Mouse (Mus musculus) spleen, adult 2 months (tissue): ENCODE results near the gene Fbxo11. TPM values are rescaled to one million over a fixed set of nuclear protein-coding genes. Genes with fewer than 3 reads are reported as not detected.
"Not testable (repeated sequence)": the region's sequence is repeated elsewhere in the genome, so short reads cannot be mapped to it uniquely, and the experiment has no call there.

Experiments
- DNase-seq, 2 experiments: peaks; one replicate each; pipeline versions ENCODE4 v3.0.0 to v3.0.0-alpha.2; 2012 to 2021; ENCODE audit warnings: low spot score in 2 of 2, low read depth in 1 of 2
- H3K27ac ChIP-seq: fragments of 200-500 bp; 2 replicates; pipeline ENCODE4 v1.5.1; 2012; ENCODE audit warnings: low read length, inconsistent platforms; ENCODE audit not compliant: insufficient read depth
- H3K27me3 ChIP-seq: fragments of 200-500 bp; 2 replicates; pipeline ENCODE4 v1.6.1; 2012; ENCODE audit warnings: mild to moderate bottlenecking, moderate library complexity, low read length, inconsistent platforms; ENCODE audit not compliant: control insufficient read depth, insufficient read depth
- H3K36me3 ChIP-seq: fragments of 200-500 bp; 2 replicates; pipeline ENCODE4 v1.6.1; 2012; ENCODE audit warnings: mild to moderate bottlenecking, low read length, inconsistent platforms; ENCODE audit not compliant: control insufficient read depth, insufficient read depth
- H3K4me1 ChIP-seq: fragments of 200-500 bp; 2 replicates; pipeline ENCODE4 v1.6.1; 2011; ENCODE audit warnings: inconsistent platforms; ENCODE audit not compliant: control insufficient read depth, insufficient read depth, insufficient read length
- H3K4me3 ChIP-seq: fragments of 200-500 bp; 2 replicates; pipeline ENCODE4 v1.5.1; 2011; ENCODE audit warnings: mild to moderate bottlenecking, inconsistent platforms; ENCODE audit not compliant: insufficient read depth, insufficient read length; ENCODE audit errors: extremely low read depth
- CTCF ChIP-seq: fragments of 200-500 bp; IDR thresholded peaks from 2 replicates; pipeline ENCODE4 v1.5.1; 2011; ENCODE audit warnings: mild to moderate bottlenecking, inconsistent platforms; ENCODE audit not compliant: insufficient read depth, insufficient read length, insufficient replicate concordance; ENCODE audit errors: extremely low read depth
- POLR2A ChIP-seq: fragments of 200-500 bp; IDR thresholded peaks from 2 replicates; pipeline ENCODE4 v1.6.1; 2011; ENCODE audit warnings: low read depth, low read length, inconsistent platforms
- WGBS: fragments of 180-500 bp; shearing (Covaris S2); methylation state at CpG from one replicate; pipeline ENCODE4 v1.1.7; 2018; 5-methylcytosine and 5-hydroxymethylcytosine counted together
- polyA plus RNA-seq: library from polyadenylated mRNA; depleted of rRNA; stranded (reverse); fragments of >200 nt; gene quantifications from 2 replicates; pipeline ENCODE4 v1.2.3, GENCODE M21; 2012

Fbxo11 gene
- polyA plus RNA-seq, 1 experiment: 13.6 TPM

- TF ChIP-seq POLR2A: no peak
- no peak for TF ChIP-seq CTCF
- WGBS: 67% methylated on average over 5 of the region's 5 CpGs
- no peaks in the 10 kb centered on the region for H3K36me3 ChIP-seq
These were observed 24.3 kb downstream of the Fbxo11 start for GRCm38 (mm10) chr17:88040810-88041209.

GRCm38 (mm10) chr17:88034418-88034817, 30.7 kb downstream of the Fbxo11 start:
- Histone ChIP-seq H3K4me1 (peaks cover 9% of the 10 kb centered on the region), H3K27ac (no peak overlapping the region), H3K36me3 (no peaks in the 10 kb centered on the region), H3K27me3 (no peaks in the 10 kb centered on the region), H3K4me3 (no peak overlapping the region)
- DNase-seq: no peak
- 88% methylated on average over 4 of the region's 4 CpGs for WGBS
- no peak for TF ChIP-seq CTCF
- no peak for TF ChIP-seq POLR2A

More at GRCm38 (mm10) chr17:88040810-88041209, 24.3 kb downstream of the Fbxo11 start:
- no peak for DNase-seq
- Histone ChIP-seq H3K27me3 (no peaks in the 10 kb centered on the region), H3K4me3 (no peak overlapping the region), H3K4me1 (peaks cover 25% of the 10 kb centered on the region), H3K27ac (peak overlapping the region; percentile 5)

- Histone ChIP-seq H3K4me3 (no peak overlapping the region), H3K4me1 (peaks cover 4% of the 10 kb centered on the region; the same call in 1 of the 2 replicates), H3K36me3 (no peaks in the 10 kb centered on the region), H3K27me3 (no peaks in the 10 kb centered on the region), H3K27ac (no peak overlapping the region)
- no peak for DNase-seq
- TF ChIP-seq CTCF: no peak
- no peak for TF ChIP-seq POLR2A
- 83% methylated on average over 5 of the region's 5 CpGs for WGBS
These were observed 33.3 kb downstream of the Fbxo11 start for GRCm38 (mm10) chr17:88031755-88032154.

- Histone ChIP-seq H3K36me3 (no peaks in the 10 kb centered on the region), H3K4me3 (no peak overlapping the region), H3K27me3 (no peaks in the 10 kb centered on the region), H3K27ac (no peak overlapping the region), H3K4me1 (peaks cover 4% of the 10 kb centered on the region; the same call in 1 of the 2 replicates)
- TF ChIP-seq POLR2A (no peak), CTCF (no peak)
- no peak for DNase-seq
- WGBS: 87% methylated on average over 17 of the region's 17 CpGs
These were observed 35.7 kb downstream of the Fbxo11 start for GRCm38 (mm10) chr17:88029194-88029970.

GRCm38 (mm10) chr17:88025227-88025626, 39.9 kb downstream of the Fbxo11 start:
- Histone ChIP-seq H3K4me1 (peaks cover 4% of the 10 kb centered on the region; the same call in 1 of the 2 replicates), H3K4me3 (no peak overlapping the region), H3K27ac (no peak overlapping the region), H3K27me3 (no peaks in the 10 kb centered on the region), H3K36me3 (no peaks in the 10 kb centered on the region)
- WGBS: 33% methylated on average over 4 of the region's 4 CpGs
- peak; percentile 58 for DNase-seq
- TF ChIP-seq CTCF: no peak
- TF ChIP-seq POLR2A: no peak

GRCm38 (mm10) chr17:88023924-88024323, 41.2 kb downstream of the Fbxo11 start:
- WGBS: 83% methylated on average over 1 of the region's 1 CpGs
- Histone ChIP-seq H3K27me3 (no peaks in the 10 kb centered on the region), H3K36me3 (no peaks in the 10 kb centered on the region), H3K4me3 (no peak overlapping the region), H3K4me1 (peaks cover 2% of the 10 kb centered on the region), H3K27ac (no peak overlapping the region)
- no peak for DNase-seq
- TF ChIP-seq POLR2A: no peak
- TF ChIP-seq CTCF: no peak

GRCm38 (mm10) chr17:88016027-88016426, 49.1 kb downstream of the Fbxo11 start:
- H3K27me3 ChIP-seq, DNase-seq, H3K4me3 ChIP-seq, H3K4me1 ChIP-seq, H3K27ac ChIP-seq: not testable (repeated sequence)
- WGBS: 94% methylated on average over 8 of the region's 8 CpGs
- H3K36me3 ChIP-seq: peaks cover 20% of the 10 kb centered on the region
